Mouse (Mus musculus) ES-Bruce4 (cell line): Measurements from ENCODE around the gene Syde1.

Source experiments
- CTCF ChIP-seq: IDR thresholded peaks from one replicate; pipeline ENCODE4 v1.8.1; 2011; ENCODE audit warnings: low read depth, low read length
- EP300 ChIP-seq: IDR thresholded peaks from 2 replicates; pipeline ENCODE4 v1.6.1; 2011; ENCODE audit warnings: low read depth, low read length; ENCODE audit not compliant: insufficient read depth
- POLR2A ChIP-seq: IDR thresholded peaks from one replicate; pipeline ENCODE4 v1.8.1; 2011; ENCODE audit warnings: low read length; ENCODE audit not compliant: insufficient read depth

DNA sequence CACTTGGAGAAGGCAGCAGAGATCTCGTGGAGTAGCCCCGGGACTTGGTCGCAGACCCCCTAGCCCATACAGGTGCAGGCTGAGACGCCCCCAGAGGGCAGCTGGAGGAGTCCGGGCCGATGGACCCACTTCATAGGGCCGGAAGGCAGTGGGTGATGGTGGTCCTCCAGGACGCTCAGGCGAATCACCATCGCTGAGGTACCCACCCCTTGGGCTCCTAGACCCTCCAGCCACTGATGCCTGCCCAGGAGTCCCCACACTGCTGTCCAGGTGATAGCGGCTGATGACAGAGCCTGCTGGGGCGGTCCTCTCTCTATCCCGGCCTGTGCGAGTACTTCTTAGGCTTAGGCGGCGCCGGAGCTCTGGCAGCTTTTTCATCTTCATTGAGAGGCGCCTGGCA is 2.5 kb downstream of the Syde1 start:
- TF ChIP-seq POLR2A (no peak), CTCF (no peak), EP300 (no peak)
